Mouse (Mus musculus): ENCODE data around the gene Timp3.

Gene Timp3

DNA sequence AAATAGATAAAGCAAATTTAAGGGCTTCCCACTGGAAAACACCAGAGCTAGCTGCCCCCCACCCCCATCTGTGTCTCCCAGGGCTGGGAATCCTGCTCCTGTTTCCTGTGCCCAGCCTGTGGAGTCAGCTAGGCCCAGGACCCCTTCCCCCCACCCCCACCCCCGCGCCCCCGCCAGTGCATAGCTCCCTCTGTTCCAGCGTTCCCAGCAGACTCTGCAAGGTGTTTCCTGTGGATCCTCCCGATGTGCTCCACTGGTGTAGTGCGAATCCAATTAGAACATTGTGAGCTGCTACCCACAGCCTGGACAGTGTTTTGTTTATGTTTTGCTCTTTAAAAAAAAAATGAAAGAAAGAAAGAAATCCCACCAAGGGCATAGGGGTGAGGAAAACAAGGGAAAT is 25.1 kb downstream of the Timp3 start:
- in situ Hi-C loops (cut with MboI, MseI) = no loop called here

DNA sequence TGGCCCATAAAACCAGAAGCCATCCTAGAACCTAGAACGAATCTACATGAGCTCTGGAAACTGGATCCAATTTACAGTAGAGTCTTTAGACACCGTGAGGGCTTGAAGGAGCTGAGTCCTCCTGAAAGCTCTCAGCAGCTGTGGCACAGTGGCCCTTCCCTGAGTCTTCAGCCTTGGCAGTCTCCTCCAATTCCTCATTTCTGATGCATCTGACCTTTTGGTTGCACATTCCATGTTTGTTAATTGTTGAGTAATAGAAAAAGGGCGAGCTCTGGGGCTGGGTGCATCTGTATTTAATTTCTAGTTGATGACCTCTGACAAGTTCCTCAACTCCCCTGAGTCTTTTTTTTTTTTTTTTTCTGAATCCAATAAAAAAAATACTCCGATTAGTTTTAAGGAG is 28.0 kb downstream of the Timp3 start:
- in situ Hi-C loops (cut with MboI, MseI) = no loop called here

DNA sequence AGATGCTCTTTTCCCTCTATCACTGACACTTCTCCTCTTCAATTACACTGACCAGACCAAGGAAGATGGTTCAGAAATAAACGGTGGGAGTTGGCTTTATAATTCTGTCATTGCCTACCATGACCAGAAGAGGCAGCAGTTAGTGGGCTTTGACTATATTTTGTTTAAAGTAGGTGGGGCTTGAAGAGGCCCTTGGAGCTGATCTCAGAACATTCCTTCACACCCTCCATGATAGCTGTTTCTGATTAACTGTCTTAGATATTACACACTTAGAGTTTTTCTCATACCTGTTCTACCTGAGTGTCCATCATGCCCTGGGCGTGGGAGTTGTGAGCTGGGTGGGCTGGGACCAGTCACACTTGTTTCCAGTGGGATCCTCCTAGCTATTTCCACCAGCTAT is 28.5 kb downstream of the Timp3 start:
- in situ Hi-C loops (cut with MboI, MseI) = no loop called here

DNA sequence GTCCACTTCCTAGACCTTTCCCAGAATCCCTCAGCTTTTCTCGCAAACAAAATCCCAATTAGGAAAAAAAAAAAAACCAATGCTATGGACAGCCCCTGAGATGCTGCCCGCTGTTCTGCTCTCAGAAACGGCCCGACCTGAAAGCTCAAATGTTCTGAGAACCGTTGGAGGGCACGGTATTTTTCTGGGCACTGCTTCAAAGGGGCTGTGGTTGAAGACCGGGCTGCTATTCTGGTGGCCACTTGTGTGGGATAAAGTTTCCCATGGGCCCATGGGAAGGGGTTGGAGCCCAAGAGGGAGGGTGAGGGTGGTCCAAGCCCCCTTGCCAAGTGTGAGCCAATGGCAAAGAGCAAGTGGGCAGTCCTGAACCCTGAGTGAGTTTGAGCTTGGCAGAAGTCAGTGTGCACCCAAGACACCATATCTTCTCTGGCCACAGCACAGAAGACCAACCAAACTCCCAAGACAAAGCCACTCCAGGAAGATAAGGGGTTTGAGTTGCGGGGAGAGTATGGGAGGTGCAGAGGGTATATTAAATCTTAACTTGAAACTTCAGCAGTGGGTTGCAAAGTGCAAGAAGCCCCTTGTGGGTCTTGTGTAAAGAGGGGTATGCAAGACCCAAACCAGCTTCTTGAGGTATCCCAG is 29.2 kb downstream of the Timp3 start:
- in situ Hi-C loops (cut with MboI, MseI) = no loop called here

DNA sequence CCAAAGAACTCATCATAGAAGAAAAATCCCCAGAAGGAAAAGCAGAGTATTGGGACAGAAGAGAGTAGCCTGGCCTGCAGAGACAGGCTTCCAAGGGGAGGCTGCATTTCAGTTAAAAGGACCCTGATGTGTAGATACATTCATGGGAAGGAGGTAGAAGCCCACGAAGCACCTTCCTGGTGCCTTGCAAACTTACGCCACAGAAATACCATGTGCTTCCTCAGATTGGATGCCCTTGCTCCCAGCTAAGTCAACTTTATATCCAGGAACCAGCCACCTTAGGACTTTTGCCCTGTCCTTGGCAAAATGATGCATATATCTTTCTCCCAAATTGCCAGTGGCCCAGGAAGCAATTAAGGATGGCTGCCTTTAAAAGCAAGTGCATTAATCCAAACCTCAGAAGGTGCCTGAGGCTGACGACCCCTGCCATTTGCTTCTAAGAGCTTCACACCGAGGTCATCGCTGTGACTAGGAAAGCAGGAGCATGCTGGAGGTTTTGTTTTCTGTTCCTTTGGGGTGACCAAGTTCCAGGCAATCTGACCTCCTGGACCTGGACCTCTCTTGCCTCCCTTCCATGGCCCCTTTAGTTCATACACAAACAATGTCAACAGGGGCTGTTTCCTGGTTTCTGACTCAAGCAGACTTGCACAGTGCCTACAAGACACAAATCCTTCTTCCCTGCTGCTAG is 31.0 kb downstream of the Timp3 start:
- in situ Hi-C loops (cut with MboI, MseI) = no loop called here

DNA sequence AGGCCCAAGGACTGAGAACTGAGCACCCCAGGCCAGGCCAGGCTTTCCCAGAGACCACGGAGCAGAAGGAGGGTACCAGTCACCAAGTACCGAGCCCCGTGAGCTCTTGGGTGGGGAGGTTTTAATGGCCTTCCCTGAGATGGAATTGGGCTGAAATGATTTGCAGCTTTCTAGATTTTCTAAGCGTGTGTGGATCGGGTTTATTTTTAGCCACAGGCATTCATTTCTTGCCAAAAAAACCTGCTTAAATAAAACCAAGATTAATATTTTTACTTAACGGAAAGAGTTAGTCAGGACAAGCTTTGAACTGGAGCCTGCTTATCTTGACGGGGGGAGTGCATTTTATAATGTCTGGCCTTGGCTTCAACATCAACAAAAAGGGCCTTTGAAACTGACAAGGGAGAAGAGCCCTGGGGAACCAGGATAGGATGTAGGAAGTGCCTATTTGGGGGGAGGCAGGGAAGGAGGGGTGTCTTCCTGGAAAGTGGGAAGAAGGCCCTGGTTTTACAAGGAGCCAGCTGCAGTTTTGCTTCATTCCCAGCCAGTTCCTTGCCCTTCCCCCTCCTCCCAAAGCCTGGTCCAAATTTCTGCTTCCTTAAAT is 31.6 kb downstream of the Timp3 start:
- in situ Hi-C loops (cut with MboI, MseI) = no loop called here

DNA sequence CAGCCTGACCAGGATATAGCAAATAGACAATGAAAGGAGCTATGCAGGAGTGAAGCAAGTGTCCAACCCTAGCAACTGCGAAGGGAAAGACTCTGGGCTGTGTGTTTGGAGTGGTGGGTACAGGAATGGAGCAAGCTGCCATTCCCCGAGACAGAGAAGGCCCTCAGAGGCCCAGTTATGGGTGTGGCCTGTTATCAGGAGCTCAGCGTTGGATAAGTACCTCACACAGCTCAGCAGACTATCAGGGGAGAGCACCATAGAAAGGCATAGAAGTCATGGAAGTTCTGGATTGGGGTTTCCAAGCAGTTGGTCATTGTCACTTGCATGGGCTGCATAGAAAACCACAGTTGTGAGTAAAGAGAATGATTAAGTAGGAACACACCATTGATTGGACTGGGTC is 32.8 kb downstream of the Timp3 start:
- in situ Hi-C loops (cut with MboI, MseI) = no loop called here

DNA sequence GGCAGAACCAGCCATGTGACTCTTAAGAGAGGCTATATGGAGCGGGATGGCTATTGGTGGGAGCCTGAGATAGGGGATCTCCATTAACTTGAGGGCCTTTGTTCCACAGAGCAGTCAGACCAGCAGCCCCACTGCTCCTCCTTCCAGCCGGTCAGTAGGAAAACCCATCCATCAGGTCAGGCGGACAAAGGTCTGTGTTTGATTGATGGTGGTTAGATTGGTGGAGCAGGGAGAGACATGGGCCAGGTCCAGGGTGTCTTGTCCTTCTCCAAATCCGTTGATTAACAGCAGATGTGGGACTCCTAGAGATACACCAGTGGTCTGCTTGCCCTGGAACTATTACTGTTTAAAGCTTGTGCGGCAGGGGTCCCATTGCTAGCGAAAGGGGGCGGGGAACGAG is 34.4 kb downstream of the Timp3 start:
- in situ Hi-C loops (cut with MboI, MseI) = no loop called here

DNA sequence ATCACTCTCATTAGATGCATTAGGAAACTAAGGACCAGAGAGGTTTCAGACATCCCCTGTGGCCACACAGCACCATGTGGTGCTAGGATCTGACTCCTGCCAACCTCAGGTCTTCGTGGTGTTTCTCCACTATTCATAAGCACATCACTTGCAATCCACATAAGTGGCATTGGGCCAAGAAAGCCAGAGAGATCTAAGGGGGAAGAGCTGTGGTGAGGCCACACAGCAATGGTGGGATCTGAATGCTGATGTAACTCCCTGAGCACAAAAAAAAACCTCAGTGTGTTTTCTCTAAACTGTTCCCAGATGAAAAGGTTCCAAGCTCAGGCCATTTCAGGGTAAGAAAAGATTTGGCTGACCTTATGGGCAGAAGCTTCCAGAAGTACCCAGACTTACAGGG is 36.3 kb downstream of the Timp3 start:
- in situ Hi-C loops (cut with MboI, MseI) = loop anchor here (5.0 kb wide), 1 partner anchor 69 kb away; no protein-coding TSS in a partner anchor

DNA sequence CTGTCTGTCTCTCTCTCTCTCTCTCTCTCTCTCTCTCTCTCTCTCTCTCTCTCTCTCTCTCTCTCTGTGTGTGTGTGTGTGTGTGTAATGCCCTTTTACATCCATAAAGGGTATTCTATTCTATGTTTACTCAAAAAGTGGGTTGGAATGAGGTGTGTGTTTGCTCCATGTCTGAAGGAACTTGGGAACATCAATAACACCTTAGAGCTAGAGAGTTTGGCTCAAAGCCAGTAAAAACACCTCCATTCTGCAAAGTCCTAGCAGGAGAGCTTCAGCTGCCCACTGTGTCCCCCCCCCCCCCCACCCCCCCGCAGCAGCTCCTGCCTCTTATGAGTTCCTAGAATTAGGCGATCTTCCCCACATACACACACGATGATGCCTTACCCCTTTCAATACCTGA is 37.1 kb downstream of the Timp3 start:
- in situ Hi-C loops (cut with MboI, MseI) = loop anchor here (5.0 kb wide), 1 partner anchor 70 kb away; no protein-coding TSS in a partner anchor

DNA sequence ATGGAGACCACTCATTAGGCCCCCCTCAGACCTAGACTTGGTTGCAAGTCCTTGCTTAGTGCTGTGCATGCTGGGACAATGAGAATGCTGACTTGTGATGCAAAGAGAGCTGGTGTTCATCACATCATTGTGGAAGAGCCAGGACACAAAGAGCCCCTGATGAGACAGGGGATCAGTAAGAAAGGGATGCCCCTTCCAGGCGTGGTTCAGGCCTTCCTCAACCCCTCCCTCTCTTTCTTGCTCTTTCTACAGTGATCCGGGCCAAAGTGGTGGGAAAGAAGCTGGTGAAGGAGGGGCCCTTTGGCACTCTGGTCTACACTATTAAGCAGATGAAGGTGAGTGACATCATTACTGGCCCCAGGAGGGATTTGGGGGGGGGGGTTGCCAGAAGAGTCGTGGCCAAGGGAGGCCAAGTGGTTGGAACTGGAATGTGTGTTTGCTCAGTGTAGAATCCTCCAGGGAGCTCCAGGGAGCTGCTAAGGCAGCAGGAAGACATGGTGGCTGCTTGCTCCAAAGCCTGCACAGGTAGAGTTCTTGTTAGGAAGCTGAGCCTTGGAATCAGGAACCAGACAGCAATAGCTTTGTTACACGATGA is 38.0 kb downstream of the Timp3 start:
- in situ Hi-C loops (cut with MboI, MseI) = loop anchor here (5.0 kb wide), 1 partner anchor 71 kb away; no protein-coding TSS in a partner anchor

DNA sequence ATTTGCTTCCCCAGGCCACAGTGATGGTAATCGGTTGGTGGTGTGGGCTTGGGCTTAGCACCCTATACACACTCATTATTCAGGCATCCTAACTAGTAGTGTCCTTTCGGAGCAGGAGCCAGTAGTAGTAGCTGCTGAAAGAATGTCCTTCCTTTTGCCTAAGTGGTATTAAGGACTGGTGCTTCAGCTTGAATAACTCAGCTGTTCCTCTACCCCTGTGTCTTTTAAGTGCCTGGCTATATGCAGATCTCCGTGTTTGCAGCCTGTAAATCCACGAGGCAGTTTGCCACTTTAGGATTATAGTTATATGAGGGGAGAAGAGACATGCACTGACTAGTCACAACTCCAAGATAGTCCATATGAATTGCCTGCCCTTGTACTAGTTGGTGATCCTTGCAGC is 38.9 kb downstream of the Timp3 start:
- in situ Hi-C loops (cut with MboI, MseI) = loop anchor here (5.0 kb wide), 1 partner anchor 72 kb away; no protein-coding TSS in a partner anchor

DNA sequence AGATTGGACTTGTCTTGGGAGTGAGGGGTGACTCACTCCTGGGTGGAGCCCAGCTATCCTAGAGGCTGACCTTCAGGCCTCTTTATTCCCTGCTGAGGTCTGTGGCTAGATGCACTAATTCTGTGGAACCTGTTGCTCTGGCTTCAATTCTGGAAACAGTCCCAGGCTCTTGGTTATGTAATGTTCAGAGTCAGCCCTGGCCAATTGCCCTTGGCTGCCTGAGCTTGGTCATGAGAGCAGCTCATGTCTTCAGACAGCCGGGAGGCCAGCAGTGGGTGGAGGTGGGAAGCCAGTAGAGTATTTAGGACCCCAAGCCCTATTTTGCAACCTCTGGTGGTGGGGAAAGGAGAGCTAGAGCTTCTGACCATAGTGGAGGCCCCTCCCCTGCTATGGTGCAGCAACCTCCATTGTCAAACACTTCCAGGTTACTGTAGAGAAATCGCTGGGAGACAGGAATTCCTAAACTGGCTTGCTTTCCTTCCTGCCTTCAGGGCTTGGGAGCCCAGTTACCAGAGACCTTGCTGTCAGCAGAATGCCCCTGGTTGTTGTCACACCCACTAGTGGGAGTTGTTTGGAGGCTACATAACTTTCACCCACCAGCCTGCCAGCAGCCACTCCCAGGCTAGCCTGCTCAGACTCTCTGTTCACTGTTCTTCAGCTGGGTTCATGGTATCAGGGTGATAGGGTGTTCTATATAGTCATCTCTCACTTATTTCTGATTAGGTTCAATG is 39.6 kb downstream of the Timp3 start:
- in situ Hi-C loops (cut with MboI, MseI) = loop anchor here (5.0 kb wide), 1 partner anchor 73 kb away; no protein-coding TSS in a partner anchor

DNA sequence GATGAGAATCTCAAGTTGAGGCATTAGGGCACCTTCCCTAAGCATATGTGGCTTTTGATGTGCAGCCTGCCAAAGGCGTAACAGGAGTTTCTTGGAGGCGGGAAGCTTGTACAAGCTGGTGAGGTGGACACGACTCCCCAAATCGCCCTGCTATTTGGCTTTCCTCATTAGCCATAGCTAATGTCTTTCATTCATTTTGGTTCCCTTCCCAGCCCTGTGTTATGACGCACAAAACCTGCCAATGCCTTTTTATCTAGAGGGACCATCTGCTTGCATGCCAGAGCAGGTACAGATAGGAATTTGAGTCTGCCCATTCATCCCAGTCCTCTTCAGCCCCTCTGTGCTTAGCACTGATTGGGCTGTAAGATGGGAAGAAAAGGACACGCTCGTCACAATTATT is 40.2 kb downstream of the Timp3 start:
- in situ Hi-C loops (cut with MboI, MseI) = no loop called here

DNA sequence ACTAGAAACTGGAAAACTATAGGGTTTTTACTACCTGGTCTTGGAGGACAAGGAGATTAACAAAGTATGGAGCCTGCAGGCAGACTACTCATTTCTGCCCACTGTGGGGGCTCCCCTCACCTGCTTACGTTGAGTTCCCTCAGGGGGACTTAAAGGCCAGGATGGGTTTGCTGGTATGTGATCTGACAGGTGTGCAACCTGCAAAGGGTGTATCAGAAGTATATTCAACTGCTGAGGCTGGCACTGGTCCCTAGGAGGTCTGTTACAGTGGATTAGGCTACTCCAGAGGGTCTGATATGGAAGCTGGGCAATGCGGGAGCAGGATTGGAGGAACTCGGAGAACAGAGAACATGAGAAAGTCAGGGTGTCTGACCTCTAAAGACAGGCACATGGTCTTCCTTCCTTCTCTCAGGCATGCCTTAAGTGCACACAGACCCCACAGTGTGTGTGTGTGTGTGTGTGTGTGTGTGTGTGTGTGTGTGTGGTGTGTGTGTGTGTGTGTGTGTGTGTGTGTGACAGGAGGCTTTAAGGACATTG is 40.9 kb downstream of the Timp3 start:
- in situ Hi-C loops (cut with MboI, MseI) = no loop called here

DNA sequence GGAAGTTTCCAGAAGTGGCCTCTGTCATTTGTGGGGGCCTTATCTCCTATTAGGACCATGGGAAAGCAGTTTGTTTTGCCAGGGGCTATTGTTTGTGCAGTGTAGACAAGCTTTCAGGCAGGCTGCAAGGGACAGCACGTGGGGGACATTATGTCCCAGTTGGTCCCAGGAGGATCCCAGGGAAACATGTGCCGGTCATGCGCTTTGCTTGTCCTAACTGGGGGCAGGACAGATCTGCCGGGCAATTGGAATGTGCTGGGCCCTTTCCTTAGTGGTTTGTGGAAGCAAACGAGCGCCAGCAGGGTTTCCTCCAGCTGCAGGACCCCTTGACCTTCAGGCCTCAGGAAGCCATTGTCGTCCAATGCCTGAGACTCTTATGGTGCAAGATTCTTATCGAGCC is 41.4 kb downstream of the Timp3 start:
- in situ Hi-C loops (cut with MboI, MseI) = no loop called here

DNA sequence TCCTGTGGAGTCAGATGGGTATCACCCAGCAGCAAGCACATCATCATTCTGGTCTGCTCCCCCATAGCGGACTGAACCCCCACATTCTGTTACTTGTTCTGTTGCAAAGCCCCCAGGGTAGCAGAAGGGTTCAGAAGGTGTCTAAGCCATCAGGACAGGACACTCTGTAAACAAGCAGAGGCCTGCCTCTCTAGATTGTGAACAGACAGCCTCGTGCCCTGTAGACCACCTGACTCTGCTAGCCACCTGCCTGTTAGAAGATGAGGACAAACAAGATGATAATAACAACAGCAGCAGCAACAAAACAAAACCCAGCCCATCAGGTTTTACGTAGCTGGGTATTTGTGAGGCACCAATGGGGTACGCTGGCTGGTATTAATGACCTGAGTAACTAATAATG is 42.0 kb downstream of the Timp3 start:
- in situ Hi-C loops (cut with MboI, MseI) = no loop called here

DNA sequence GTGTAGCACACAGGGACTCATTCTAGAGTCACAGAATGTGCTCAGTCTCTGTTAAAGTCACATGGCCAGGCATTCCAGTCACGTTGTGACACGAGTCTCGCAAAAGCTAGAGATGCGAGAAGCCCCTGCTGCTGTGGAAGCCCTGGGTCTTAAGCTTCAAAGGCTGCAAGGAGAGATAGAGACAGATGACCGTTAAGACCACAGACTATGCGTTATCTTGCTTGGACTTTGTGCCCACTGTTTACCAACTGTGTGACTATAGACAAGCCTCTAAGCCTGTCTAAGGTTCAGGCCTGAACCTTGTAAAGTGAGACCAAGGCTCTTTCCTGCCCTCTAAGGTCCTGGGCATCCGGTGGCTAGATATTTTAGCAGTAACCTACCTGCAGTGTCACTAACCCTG is 42.5 kb downstream of the Timp3 start:
- in situ Hi-C loops (cut with MboI, MseI) = no loop called here

DNA sequence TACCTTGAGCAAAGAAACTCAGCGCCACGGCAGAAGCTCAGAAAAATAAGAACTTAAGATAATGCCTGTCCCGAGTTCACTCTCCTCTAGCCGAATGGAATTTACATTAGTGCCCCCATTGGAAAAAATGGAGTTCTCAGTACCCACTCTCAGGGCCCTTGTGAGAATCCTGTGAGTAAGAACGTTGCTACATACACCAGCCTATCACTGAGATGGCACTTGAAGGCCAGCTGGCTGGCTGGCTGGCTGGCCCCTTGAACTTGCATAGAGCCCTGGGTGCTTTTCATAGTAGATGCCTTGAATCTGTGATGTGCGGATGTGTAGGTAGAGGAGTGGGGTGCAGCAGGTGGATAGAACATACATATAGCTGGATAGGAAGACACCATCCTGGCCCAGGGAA is 43.2 kb downstream of the Timp3 start:
- in situ Hi-C loops (cut with MboI, MseI) = no loop called here

DNA sequence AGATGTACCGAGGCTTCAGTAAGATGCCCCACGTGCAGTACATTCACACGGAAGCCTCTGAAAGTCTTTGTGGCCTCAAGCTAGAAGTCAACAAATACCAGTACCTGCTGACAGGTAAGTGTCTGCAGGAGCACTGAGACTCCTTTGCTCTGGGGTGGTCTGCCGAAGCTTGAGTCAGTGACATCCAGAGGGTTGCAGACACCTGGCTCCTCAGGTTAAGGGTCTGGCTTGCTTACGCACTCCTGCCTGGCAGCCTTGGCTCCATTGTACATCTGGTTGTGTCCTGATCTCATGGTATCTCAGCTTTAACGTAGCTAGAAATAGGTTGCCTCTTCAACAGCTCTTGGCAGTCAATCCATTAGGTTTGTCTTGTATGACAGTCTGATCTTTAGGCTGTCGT is 43.8 kb downstream of the Timp3 start:
- in situ Hi-C loops (cut with MboI, MseI) = no loop called here

DNA sequence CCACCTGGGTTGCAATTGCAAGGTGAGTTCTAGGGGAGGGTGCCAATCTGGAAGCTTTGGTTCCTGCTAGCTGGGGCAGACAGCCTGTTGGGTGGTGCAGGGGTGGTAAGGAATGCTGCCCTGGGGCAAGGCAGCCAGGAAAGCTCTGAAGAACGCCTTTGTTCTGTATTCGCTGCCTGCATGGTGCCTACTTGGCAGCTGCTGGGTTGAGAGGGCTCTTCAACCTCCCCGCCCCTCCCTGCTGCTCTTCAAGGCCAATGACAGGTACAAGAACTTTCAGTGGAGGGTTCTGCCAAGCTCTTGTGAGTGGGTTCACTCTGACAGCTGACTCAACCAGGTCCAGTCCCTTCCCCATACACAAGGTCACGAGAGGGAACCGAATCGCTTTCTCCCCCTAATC is 44.5 kb downstream of the Timp3 start:
- in situ Hi-C loops (cut with MboI, MseI) = no loop called here

DNA sequence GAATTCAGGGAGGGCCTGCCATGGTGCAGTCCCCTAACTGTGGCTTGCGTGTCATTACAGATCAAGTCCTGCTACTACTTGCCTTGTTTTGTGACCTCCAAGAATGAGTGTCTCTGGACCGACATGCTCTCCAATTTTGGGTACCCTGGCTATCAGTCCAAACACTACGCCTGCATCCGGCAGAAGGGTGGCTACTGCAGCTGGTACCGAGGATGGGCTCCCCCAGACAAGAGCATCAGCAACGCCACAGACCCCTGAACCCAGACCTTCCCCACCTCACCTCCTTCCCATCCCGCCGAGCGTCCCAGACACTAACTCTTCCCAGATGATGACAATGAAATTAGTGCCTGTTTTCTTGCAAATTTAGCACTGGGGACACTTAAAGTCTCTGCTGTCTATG is 45.5 kb downstream of the Timp3 start:
- in situ Hi-C loops (cut with MboI, MseI) = no loop called here

All from regulatory T cell (primary cell).